Mouse (Mus musculus) activated CD4-positive, CD25-positive, alpha-beta regulatory T cell, adult 4 months (primary cell): Measurements from ENCODE around the gene St3gal4. TPM values are rescaled to one million over a fixed set of nuclear protein-coding genes. Genes with fewer than 3 reads are reported as not detected.
A peak's percentile ranks its signal among the peaks of the same experiment; 100 is the strongest.

ENCODE experiments used
- ATAC-seq: one replicate; pipeline ENCODE4 v1.8.0; 2017
- polyA plus RNA-seq, 2 experiments: library from polyadenylated mRNA; unstranded; fragments of 100-300 nt; shearing (Covaris generic); gene quantifications; one replicate each; pipeline ENCODE4 v1.2.1; 2017

St3gal4 gene
- polyA plus RNA-seq, 2 experiments from 2014 or later = 12.0 to 21.5 TPM

DNA sequence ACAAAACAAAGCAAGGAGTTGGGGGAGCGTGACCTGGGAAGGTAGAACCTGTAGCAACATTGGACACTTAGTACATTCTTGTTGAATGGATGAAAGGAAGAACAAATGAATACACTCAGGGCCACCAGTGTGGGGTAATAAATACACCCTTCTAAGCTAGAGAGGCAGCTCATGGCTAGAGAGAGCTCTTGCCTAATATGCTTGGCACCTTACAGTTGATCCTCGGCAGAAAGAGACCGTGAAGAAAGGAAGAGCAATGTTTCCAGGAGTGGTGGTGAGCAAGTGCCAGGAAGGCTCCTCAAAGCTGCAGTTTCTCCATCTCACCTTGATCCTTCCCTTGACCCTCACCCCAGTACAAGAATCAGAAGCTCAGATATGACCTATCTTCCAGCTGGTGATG, 9.5 kb upstream of the St3gal4 start:
- ATAC-seq = no peak

DNA sequence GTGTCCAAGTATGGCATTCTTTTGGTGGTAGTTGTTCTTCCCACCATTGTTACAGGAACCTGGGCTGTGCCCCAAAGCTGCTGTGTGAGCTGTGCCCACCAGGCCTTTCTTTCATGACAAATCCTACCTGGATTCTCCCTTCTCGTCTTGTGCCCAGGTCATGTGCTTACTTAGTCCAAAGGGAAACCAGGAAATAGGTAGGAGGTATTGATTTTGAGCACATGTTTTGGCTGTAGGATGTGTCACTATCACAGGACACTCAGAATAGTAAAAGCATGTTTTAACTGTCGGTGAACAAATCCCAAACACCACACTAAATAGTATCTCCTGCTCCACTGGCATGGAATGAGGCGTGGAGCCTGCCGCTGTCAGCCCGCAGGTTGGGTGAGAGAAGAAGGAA, 8.5 kb upstream of the St3gal4 start:
- no peak for ATAC-seq

DNA sequence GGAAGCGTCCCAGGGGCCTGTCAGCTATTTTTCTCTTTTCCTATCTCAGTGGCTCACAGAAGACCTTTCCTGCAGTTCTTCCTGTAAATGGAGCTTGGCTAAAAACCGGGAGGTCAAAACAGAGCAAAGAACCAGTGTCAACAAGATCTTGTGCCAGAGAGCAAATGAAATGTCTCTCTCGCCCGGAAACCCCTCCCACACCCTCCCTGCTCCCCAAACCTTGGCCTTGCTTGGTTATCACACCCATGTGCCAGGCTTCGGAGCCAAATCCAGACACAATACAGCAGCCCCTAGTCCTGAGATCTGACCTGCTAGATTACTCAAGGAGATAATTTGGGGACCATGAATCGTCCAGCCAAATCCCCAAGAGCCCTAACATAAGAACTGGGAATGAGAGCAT, 8.1 kb upstream of the St3gal4 start:
- ATAC-seq = no peak

DNA sequence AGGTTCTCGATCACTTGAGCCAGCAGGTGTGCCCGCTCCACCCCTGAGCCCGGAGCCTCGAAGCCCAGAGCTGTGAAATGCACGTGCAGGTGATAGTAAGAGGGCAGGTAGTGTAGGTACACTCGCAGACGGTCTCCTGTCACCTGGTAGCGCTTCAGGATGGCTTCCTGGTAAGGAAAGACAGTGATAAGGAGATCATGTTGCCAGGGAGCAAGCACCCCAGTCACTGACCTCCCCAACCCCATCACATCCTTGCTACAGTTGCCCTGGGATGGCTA, 5.5 kb upstream of the St3gal4 start:
- ATAC-seq = no peak

DNA sequence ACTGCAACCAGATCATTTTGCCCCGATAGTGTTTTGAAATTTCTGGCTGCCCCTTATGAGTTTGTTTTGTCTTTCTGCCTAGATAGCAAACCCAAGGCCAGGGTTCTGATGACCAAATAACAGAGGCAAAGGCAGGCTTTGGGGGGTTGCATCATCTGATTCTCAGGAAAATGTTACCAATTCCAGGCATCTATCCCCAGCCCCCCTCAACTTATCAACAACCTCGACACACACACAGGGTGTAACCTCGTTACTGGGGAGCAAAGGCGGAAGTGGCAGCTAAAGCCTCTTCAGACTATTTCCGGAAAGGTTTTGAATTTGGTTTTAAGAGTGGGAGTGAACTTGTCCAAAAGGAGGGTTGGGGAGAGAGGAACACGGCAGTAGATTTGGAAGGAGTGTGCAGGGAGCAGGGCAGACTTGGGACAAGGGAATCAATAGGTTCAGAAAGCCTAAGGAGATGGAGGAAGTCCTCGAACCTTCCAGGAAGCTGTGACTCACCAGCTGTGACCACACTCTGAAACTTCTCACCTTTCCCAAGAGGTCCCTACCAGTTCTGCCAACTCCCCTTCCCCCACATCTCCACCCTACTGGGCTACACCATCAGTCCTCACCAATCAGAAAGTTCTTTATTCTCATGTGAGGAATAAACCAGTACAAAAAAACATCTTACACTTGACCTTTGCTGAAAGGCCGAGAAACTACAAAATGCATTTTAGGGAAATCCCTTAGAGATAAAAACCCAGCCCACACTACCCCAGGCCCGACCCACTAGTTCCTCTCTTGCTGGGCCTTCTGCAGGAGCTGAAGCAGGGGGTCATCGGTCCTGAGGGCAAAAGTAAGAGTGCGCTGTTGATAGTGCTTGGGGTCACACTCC, 5.0 kb upstream of the St3gal4 start:
- ATAC-seq = peak; percentile 70

DNA sequence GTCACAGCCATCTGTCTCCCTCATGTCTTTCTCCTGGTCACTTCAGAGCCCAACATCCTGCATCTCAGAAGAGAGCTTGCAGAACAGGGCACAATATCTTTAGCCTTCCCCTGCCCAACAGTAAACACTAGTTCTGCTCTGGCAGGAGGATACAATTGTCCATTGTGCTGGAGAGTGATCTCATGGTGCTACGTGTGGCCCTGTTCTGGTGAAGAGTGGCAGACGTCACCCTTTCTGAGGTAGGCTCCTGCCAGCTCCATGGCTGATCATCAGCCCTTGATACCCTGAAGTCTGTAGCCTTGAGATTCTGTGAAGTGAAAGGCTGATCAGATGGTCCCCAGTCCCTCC, 4.4 kb upstream of the St3gal4 start:
- peak; percentile 15 for ATAC-seq

DNA sequence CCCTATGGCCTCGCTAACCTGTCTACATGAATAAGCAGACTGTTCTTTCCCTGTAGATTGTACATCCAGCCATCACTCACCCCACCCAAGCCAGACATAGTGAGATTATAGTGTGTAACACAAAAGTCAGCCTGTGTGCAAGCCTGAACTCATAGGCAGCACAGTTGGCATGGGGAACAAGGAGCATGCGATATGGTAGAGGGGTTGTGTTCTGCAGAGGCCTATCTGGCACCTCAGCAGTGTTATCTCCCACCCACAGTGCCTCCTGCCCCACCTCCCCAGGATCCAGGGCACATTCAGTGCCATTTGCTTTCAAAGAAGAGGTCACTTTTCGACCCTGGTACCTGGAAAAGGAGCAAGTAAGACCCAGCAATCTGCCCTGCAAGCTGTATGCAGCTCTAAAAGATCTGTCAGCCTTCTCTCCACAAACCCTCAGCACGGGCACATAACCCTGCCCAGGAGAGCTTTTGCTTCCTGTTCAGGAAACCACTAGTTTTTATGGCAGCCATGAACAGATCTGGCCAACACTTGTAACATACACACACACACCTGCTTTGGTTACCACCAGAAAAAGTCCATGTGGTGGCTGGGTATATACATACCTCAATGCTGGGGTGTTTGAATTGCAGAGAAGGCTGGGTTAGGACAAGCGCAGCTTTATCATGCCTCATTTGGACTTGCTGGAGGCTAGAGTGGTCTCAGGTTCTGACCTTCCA, 3.6 kb upstream of the St3gal4 start:
- peak; percentile 36 for ATAC-seq

DNA sequence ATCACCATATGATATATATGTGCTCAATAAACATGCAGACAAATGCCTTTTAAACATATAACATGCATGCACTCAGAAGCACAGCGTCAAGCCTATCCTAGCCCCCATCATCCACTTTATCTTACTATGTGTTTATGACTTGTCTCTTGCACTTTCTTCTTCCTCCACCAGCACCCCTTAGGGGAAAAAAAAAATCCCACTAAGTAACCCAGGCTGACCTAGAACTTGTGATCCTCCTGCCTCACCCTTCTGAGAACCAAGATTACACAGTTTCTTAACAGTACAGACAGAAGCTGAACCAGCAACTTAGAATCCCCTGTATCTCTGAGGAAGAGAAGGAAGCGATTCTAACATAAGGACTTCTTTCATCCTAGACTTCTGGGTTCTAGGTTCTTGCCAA, 505 bp downstream of the St3gal4 start:
- no peak for ATAC-seq

DNA sequence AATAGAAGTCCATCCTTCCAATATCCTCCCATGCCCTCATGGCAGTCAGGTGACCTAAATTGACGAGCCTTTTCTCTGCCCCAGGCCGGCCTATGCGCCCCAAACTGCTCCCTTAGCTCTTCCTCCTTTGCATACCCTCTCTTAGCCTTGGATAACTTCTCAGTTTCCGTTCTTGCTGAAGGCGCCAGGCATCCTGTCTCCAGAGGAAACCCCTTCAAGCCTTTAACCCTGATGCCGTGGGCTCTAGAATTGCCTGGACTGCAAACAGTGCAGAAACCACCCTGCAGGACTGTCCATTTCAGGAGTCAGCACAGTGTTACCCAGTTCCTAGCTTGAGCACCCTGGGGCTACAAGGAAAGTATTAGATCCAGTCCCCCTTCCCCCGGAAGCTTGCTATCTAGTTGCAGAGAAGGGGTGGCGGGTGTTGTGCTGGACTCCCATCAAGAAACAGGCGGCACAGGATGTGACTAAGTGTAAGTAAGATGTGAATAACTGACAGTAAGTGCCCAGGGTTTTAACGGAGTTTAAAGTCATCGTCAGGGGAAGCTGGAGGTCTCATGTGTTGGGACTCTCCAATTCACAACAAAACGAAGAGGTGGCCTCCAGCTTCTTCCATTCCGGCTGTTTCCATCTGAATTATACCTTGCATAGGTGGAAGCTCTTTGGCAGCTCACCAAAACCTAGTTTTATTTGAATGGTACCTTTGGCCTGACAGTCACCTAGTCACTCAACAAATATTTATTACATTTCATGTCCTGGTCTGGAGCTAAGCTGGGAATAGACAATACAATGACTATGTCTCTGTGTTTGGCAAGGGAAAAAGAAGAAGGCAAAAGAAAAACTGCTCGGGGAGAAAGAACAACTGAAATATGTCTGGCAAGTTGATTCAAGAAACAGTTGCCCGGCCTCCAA, 1.4 kb downstream of the St3gal4 start:
- ATAC-seq = peak; percentile 70

DNA sequence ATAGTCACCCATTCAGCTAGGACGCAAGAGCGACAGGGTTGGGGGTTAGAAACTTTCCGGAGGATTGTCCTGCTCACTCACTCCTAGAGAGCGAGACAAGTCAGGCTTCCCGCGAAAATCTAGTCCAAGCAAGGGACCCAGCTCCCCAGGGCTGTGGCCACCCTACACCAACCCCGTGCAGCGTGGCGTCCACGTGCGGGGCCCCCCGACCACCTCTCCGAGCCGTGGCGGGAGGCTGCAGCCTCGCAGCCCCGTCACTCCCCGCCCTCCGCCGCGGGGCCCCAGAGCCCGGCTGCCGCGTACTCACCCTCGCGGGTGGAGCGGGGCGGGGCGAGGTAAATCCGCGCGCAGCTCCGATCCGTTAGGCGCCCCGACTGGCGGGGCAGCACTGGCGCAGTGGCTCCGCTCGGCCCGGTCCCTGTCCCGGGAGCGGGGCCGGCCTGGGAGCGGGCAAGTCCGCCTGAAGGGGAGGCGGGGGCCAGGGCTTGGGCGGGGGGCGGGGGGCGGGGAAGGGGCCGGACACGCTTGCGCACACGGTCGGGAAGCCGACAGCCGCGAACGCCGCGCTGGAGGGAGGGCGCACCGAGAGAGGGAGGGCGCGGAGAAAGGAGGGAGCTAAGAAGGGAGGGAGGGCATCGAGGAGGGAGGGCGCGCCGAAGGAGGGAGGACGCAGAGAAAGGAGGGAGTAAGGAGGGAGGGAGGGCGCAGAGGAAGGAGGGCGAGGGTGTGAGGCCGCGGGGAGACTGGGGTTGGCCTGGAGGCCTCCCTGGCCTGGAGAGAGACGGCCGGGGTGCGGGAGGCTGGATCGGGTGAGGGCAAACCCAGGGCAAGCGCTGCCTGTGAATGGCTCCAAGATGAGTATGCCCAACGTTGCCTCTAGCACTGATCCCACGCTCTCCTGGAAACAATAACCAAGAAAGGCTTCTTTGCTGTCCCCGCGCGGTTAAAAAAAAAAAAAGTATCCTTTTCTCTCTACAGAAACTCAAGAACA, 2.4 kb downstream of the St3gal4 start:
- peak; percentile 64 for ATAC-seq

DNA sequence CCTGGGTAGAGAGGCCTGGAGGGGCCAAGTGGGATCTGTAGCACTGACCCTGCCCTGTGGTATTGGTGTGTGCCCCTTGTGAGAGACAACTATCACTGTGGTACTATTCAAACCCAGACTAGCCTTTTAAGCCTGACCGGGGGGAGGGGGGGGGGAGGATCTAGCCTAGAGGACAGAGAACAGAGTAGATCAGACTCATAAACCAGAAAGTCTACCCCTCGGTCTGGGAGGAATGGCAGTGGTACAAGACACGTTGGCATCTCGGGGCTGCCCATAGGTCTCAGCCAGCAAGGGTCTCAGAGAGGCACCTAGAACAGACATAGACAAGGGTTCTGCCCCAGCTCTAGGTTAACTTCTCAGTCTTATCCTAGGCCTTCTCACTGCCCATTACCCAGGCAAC, 3.3 kb downstream of the St3gal4 start:
- ATAC-seq = no peak

DNA sequence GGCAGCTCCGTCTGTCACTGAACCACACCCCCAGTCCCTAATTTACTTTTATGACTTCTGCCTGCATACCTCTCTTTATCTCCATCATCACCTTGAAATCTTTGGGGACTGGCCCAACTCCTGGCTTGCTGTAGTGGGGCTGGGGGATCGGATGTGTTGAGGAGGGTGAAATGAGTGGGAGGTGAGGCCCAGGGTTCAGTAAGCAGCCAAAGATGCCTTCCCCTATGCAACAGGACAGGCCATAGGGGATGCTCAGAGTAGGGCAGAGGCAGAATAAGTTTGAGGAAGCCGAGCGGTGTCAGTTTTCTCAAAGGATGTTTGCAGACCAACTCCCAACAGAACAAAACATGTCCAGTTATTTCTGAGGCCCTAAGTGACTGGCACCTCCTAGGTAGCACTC, 3.8 kb downstream of the St3gal4 start:
- no peak for ATAC-seq

DNA sequence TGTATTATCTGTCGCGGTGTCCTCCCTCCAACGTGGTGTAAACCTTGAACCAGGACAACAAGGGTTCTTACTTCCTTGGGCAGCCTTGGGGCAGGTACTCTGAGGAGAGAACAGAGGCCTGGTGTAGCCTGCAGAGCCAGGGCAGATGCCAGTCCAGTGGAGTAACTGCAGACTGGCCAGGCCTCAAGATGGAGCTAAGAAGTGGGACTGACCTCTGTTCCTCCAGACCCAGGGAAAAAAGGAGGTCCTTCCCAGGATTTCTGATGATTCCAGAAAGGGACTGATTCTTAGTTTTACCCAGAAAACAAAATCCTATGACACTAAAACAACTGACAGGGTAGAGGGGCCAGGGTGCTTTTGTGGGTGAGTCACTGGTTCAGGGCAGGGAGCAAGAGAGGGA, 4.8 kb downstream of the St3gal4 start:
- ATAC-seq = no peak

DNA sequence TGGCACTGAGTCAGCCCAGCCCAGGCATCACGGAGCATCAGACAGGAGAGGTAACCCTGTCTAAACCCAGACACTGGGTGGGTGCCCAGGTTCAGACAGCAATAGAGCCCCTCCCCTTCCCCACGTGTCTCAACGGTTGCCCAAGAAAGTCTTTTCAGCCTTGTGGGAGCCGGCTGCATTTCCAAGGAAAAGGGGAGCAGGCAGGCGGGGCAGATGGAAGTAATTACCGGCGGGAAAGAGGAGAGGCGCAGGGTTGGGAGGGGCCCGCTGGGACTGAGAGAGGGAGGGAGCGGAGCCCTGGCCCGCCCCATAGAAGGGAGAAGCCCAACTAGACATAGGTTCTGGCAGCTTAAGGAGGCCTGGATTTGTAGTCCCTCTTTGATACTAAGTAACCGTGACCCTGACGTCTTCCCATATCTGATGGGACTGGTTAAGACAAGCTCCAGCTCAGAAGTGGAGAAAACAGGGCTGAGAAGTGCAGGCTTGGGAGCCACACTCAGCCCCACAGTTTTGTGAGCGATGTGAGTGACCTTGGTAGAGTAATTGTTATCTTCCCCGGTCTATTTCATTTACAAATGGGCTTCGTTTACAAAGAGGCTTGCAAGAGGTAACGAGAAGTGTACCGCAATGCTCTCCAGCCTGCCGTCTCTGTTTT, 7.0 kb downstream of the St3gal4 start:
- ATAC-seq = no peak

DNA sequence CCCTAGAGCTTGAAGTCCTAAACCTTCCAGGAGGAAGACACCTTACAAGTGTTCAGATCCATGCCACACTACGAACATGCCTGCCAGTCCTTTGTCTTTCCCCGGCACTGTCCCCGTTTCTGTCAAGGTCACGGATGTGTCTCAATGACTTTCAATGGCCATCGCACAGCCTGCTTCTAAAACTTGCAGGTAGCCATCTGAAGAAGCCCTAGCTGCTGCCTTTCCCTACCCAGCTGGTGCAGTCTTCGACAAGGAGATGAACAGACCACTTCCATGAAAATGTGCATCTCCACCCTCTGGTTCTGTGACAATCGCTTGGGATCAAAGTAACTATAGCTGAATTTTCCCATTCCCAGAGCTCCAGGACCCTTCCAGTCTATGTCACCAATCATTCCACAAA, 7.6 kb downstream of the St3gal4 start:
- no peak for ATAC-seq

DNA sequence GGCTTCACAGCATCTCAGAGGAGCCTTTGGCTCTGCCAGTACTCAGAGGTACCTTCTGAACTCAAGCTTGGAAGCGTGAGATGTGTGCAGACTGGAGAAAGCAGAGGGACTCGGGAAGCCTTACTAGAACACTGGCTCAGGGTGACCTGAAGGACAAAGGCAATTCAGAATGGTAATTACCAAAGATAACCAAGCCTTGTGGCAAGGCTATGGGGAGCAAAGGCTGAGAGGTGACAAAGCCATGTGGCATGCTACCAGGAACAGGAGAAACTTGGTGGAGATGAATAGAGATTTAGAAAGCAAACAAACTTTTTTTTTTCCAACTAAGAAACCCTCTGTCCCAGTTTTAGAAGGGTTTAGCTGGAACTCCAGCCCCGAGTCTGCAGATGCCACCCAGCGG, 8.5 kb downstream of the St3gal4 start:
- ATAC-seq = no peak

DNA sequence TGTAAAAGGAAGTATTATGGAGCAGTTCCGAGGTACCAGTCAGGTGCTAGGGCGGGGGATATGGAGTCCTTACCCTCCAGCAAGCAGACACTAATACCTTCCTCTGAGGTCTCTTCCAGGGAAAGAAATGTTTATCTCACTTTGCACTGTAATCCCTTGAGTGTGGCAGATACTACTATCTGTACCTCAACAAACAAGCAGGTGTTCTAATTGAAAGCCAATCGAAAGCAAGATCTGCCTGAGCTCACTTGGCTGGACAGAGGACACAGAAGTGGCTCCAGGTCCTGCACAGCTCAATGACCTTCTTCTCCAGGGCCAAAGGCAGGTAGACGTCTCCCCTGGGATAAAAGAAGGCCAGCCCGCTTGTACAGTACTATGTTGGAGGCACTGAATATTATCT, 9.0 kb downstream of the St3gal4 start:
- no peak for ATAC-seq

DNA sequence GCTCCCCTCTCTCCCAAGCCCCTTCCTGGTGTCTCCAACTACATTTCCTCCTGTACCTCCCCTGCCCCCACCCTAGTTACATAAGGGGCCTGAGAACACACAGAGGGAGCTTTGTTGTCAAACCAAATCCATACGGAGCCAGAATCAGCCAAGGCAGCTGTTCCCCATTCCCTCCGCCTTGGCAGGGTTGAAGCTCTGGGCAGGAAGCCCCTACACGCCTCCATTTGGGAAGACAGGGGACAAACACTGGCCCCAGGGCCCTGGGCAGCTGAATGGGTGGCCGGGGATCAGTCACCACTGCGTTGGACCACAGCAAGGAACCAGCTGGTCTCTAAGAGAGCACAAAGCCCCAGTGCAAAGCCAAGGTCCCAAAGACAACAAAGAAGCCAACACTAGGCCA, 10.2 kb downstream of the St3gal4 start:
- no peak for ATAC-seq

DNA sequence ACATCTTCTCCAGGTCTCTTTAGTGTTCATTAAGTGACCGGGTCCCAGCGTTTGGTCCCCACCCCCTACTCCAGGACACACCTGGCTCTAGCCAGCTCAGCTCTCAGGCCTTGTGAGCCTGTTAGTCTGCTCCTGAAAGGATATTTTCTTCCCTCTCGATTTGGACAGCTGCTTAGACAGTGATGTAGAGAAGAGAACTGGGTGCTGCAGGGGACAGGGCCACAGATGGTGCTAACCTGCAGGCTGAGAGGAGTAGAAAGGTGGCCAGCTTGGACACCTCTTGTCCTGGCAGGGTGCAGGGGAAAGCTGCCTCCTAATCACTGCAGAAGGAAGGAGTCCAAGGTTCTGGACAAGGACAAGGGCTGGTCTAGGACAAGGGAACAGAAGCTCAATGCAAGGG, 11.0 kb downstream of the St3gal4 start:
- no peak for ATAC-seq

DNA sequence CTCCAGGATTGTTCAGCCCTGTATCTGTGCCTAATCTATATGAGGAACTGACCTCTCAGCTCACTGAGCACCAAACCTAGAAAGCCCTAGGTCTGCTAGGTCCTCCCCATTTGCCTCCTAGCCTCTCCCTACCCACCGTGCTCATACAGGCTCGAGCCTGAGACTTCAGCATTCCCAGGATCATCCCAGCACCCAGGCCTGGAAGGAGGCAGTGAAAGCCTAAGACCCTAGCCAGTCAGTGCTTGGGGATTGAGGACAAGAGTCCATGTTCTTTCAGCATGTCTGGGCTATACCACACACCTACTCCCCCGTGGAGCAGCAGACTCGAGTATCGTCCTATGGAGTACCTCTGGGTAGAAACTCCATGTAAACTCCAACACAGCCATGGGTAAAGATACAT, 11.7 kb downstream of the St3gal4 start:
- no peak for ATAC-seq
